Comparison of ENCODE assay signal across 19 mouse cellular contexts in genomic region chr4:23587412-23587811, GRCm38 (mm10).
DNase-seq lines count a peak whose midpoint lies in the region; ATAC-seq and TF ChIP-seq lines count a peak whose summit lies in the region.
"Had no signal": no experiment of that assay in that cellular context is flagged by ENCODE, and none has a peak within 500 bp of the region (broad histone marks: within the 10 kb centered on the region; RNA-seq: fewer than 3 reads in every experiment).

No protein-coding gene starts in this region.

- no peak overlapping the region for H3K27ac ChIP-seq in kidney, embryonic 15.5 days
- no peak overlapping the region for H3K27ac ChIP-seq in intestine, embryonic 15.5 days
- H3K27ac ChIP-seq in stomach, embryonic 14.5 days (ENCODE audit: low read length): no peak overlapping the region
- H3K27ac ChIP-seq in hindbrain, postnatal 0 days: no peak overlapping the region
- H3K27ac ChIP-seq: embryonic facial prominence, embryonic 13.5 days; forebrain, embryonic 12.5 days; heart, embryonic 13.5 days; hindbrain, embryonic 12.5 days had no signal

- no peaks in the 10 kb centered on the region for H3K36me3 ChIP-seq in kidney, embryonic 15.5 days
- no peaks in the 10 kb centered on the region for H3K36me3 ChIP-seq in intestine, embryonic 15.5 days
- H3K36me3 ChIP-seq in stomach, embryonic 14.5 days (ENCODE audit: control insufficient read depth, insufficient read depth, low read length): no peaks in the 10 kb centered on the region
- no peaks in the 10 kb centered on the region for H3K36me3 ChIP-seq in hindbrain, postnatal 0 days (ENCODE audit: insufficient read depth, low read length)
- H3K36me3 ChIP-seq: embryonic facial prominence, embryonic 13.5 days; forebrain, embryonic 12.5 days; heart, embryonic 13.5 days; hindbrain, embryonic 12.5 days had no signal

- 16% methylated on average over 2 of the region's 2 CpGs for WGBS in kidney, embryonic 15.5 days
- 15% methylated on average over 2 of the region's 2 CpGs for WGBS in intestine, embryonic 15.5 days
- 24% methylated on average over 2 of the region's 2 CpGs for WGBS in stomach, embryonic 14.5 days
- 75% methylated on average over 2 of the region's 2 CpGs for WGBS in hindbrain, postnatal 0 days

- no peak overlapping the region for H3K4me3 ChIP-seq in kidney, embryonic 15.5 days (replicated peaks)
- no peak overlapping the region for H3K4me3 ChIP-seq in intestine, embryonic 15.5 days (replicated peaks)
- no peak overlapping the region for H3K4me3 ChIP-seq in stomach, embryonic 14.5 days (ENCODE audit: low read depth, low read length)
- no peak overlapping the region for H3K4me3 ChIP-seq in hindbrain, postnatal 0 days (ENCODE audit: low read length)
- H3K4me3 ChIP-seq: embryonic facial prominence, embryonic 13.5 days; forebrain, embryonic 12.5 days; heart, embryonic 13.5 days; hindbrain, embryonic 12.5 days had no signal

- peak; percentile 85 for ATAC-seq in kidney, embryonic 15.5 days (replicated peaks; ENCODE audit: low FRiP score)
- ATAC-seq in intestine, embryonic 15.5 days: peak; percentile 99
- ATAC-seq in stomach, embryonic 14.5 days (ENCODE audit: insufficient number of reproducible peaks, insufficient read depth, low FRiP score, low read depth): peak; percentile 42; the same call in 1 of the 2 replicates
- ATAC-seq in hindbrain, postnatal 0 days: no peak
- ATAC-seq: forebrain, postnatal 0 days had no signal

- H3K27me3 ChIP-seq in kidney, embryonic 15.5 days: no peaks in the 10 kb centered on the region
- no peaks in the 10 kb centered on the region for H3K27me3 ChIP-seq in intestine, embryonic 15.5 days (replicated peaks)
- H3K27me3 ChIP-seq in stomach, embryonic 14.5 days (ENCODE audit: control insufficient read depth, insufficient read depth, low read length): no peaks in the 10 kb centered on the region
- H3K27me3 ChIP-seq in hindbrain, postnatal 0 days (ENCODE audit: insufficient read depth, low read length): no peaks in the 10 kb centered on the region
- H3K27me3 ChIP-seq: CH12.LX; embryonic facial prominence, embryonic 13.5 days; forebrain, embryonic 12.5 days; heart, embryonic 13.5 days; hindbrain, embryonic 12.5 days had no signal

- no peaks in the 10 kb centered on the region for H3K9me3 ChIP-seq in kidney, embryonic 15.5 days (replicated peaks)
- H3K9me3 ChIP-seq in intestine, embryonic 15.5 days: no peaks in the 10 kb centered on the region
- no peaks in the 10 kb centered on the region for H3K9me3 ChIP-seq in stomach, embryonic 14.5 days (ENCODE audit: control insufficient read depth, low read depth, low read length)
- no peaks in the 10 kb centered on the region for H3K9me3 ChIP-seq in hindbrain, postnatal 0 days (ENCODE audit: low read length)
- H3K9me3 ChIP-seq: embryonic facial prominence, embryonic 13.5 days; forebrain, embryonic 12.5 days; heart, embryonic 13.5 days; hindbrain, embryonic 12.5 days had no signal

- no peak for DNase-seq in kidney, adult 11 months
- no peak for DNase-seq in spleen, postnatal 10 days (ENCODE audit: low spot score in 2 of 2)
- DNase-seq in hindbrain, postnatal 0 days (ENCODE audit: low spot score): no peak
- DNase-seq: adrenal gland, adult 2 months; adrenal gland, postnatal 25 days; cerebellum, adult 18-20 months; cerebellum, adult 9-11 months; cerebellum, postnatal 36 days; forebrain, postnatal 0 days; gastrocnemius, postnatal 14 days; heart, postnatal 36 days had no signal

- no peak overlapping the region for H3K9ac ChIP-seq in kidney, embryonic 15.5 days
- no peak overlapping the region for H3K9ac ChIP-seq in intestine, embryonic 15.5 days
- no peak overlapping the region for H3K9ac ChIP-seq in stomach, embryonic 14.5 days (replicated peaks; ENCODE audit: low read depth, low read length)
- no peak overlapping the region for H3K9ac ChIP-seq in hindbrain, postnatal 0 days (replicated peaks; ENCODE audit: low read length)
- H3K9ac ChIP-seq: embryonic facial prominence, embryonic 13.5 days; forebrain, embryonic 12.5 days; forebrain, postnatal 0 days; heart, embryonic 13.5 days; hindbrain, embryonic 12.5 days had no signal

- H3K4me2 ChIP-seq in kidney, embryonic 15.5 days: no peak overlapping the region
- H3K4me2 ChIP-seq in intestine, embryonic 15.5 days (replicated peaks): no peak overlapping the region
- no peak overlapping the region for H3K4me2 ChIP-seq in stomach, embryonic 14.5 days (replicated peaks; ENCODE audit: low read depth, low read length)
- no peak overlapping the region for H3K4me2 ChIP-seq in hindbrain, postnatal 0 days (ENCODE audit: low read depth, low read length)
- H3K4me2 ChIP-seq: embryonic facial prominence, embryonic 13.5 days; forebrain, embryonic 12.5 days; heart, embryonic 13.5 days; hindbrain, embryonic 12.5 days had no signal

- no peak for TF ChIP-seq CTCF in hindbrain, postnatal 0 days (IDR thresholded peaks at IDR 0.05; ENCODE audit: low read depth)

- peaks cover 5% of the 10 kb centered on the region; the same call in 1 of the 2 replicates for H3K4me1 ChIP-seq in kidney, embryonic 15.5 days
- no peaks in the 10 kb centered on the region for H3K4me1 ChIP-seq in intestine, embryonic 15.5 days (replicated peaks)
- no peaks in the 10 kb centered on the region for H3K4me1 ChIP-seq in stomach, embryonic 14.5 days (ENCODE audit: control insufficient read depth, insufficient read depth, low read length)
- H3K4me1 ChIP-seq in hindbrain, postnatal 0 days (ENCODE audit: insufficient read depth, low read length): no peaks in the 10 kb centered on the region
- H3K4me1 ChIP-seq: embryonic facial prominence, embryonic 13.5 days had no signal
